Mouse (Mus musculus) MEL (cell line): ENCODE measurements around the gene Grk2. TPM values are rescaled to one million over a fixed set of nuclear protein-coding genes. Genes with fewer than 3 reads are reported as not detected.

Source experiments
- DNase-seq: peaks from one replicate; pipeline ENCODE4 v3.0.0; 2011; ENCODE audit warnings: low read depth, low spot score
- H3K27ac ChIP-seq: 2 replicates; pipeline ENCODE4 v1.5.1; 2012; ENCODE audit warnings: low read depth, mild to moderate bottlenecking, control low read depth, low read length, moderate library complexity; ENCODE audit not compliant: control insufficient read depth
- H3K27me3 ChIP-seq, 2 experiments: fragments of 150-350 bp in 1 of 2; sonication (generic) in 1 of 2; 2 replicates each; pipeline ENCODE4 v1.6.1; 2012; ENCODE audit warnings: low read length in 2 of 2, mild to moderate bottlenecking in 2 of 2, improper control_type of control experiment in 1 of 2, moderate library complexity in 1 of 2; ENCODE audit not compliant: insufficient read depth in 2 of 2, control insufficient read depth in 1 of 2
- H3K36me3 ChIP-seq, 2 experiments: 2 replicates each; pipeline ENCODE4 v1.6.1; 2012 to 2014; ENCODE audit warnings: low read length in 2 of 2, improper control_type of control experiment in 1 of 2, inconsistent platforms in 1 of 2, mild to moderate bottlenecking in 1 of 2; ENCODE audit not compliant: insufficient read depth in 2 of 2, control insufficient read depth in 1 of 2
- H3K4me1 ChIP-seq, 2 experiments: fragments of 150-350 bp in 1 of 2; sonication (generic) in 1 of 2; 2 replicates each; pipeline ENCODE4 v1.6.1; 2012; ENCODE audit warnings: low read length in 2 of 2, improper control_type of control experiment in 1 of 2, mild to moderate bottlenecking in 1 of 2; ENCODE audit not compliant: insufficient read depth in 2 of 2, control insufficient read depth in 1 of 2
- H3K4me3 ChIP-seq, 2 experiments: fragments of 150-350 bp in 1 of 2; sonication (generic) in 1 of 2; 2 replicates each; pipeline ENCODE4 v1.5.1; 2012; ENCODE audit warnings: low read depth in 2 of 2, low read length in 2 of 2, mild to moderate bottlenecking in 2 of 2, moderate library complexity in 2 of 2, control low read depth in 1 of 2, improper control_type of control experiment in 1 of 2; ENCODE audit not compliant: control insufficient read depth in 1 of 2, insufficient read depth in 1 of 2
- H3K79me2 ChIP-seq: 2 replicates; pipeline ENCODE4 v1.6.1; 2012; ENCODE audit warnings: mild to moderate bottlenecking, low read length, moderate library complexity; ENCODE audit not compliant: control insufficient read depth, poor library complexity, insufficient read depth
- H3K9ac ChIP-seq: 2 replicates; pipeline ENCODE4 v1.6.1; 2012; ENCODE audit warnings: low read depth, mild to moderate bottlenecking, control low read depth, low read length, moderate library complexity; ENCODE audit not compliant: control insufficient read depth, poor library complexity, severe bottlenecking
- H3K9me3 ChIP-seq: fragments of 150-350 bp; sonication (generic); replicated peaks from 2 replicates; pipeline ENCODE4 v1.6.1; 2012; ENCODE audit warnings: mild to moderate bottlenecking, low read length, improper control_type of control experiment, moderate library complexity; ENCODE audit not compliant: insufficient read depth
- BHLHE40 ChIP-seq: IDR thresholded peaks from 2 replicates; pipeline ENCODE4 v1.6.1; 2012; ENCODE audit warnings: low read depth, mild to moderate bottlenecking, inconsistent platforms, low read length, improper control_type of control experiment, borderline replicate concordance
- CHD1 ChIP-seq: IDR thresholded peaks from 2 replicates; pipeline ENCODE4 v1.6.1; 2012; ENCODE audit warnings: low read depth, mild to moderate bottlenecking, inconsistent platforms, low read length, improper control_type of control experiment
- CHD2 ChIP-seq: IDR thresholded peaks from 2 replicates; pipeline ENCODE4 v1.6.1; 2011; ENCODE audit warnings: low read length, improper control_type of control experiment
- CTCF ChIP-seq, 3 experiments: IDR thresholded peaks in 2 of 3; conservative IDR thresholded peaks in 1 of 3; 2 replicates each; pipeline ENCODE4 v1.5.1; 2011 to 2012; ENCODE audit warnings: low read length in 3 of 3, low read depth in 2 of 3, mild to moderate bottlenecking in 2 of 3, improper control_type of control experiment in 1 of 3, inconsistent platforms in 1 of 3, mixed read lengths in 1 of 3, moderate library complexity in 1 of 3; ENCODE audit not compliant: control insufficient read depth in 1 of 3, insufficient read depth in 1 of 3, poor library complexity in 1 of 3, severe bottlenecking in 1 of 3
- E2F4 ChIP-seq: IDR thresholded peaks from 2 replicates; pipeline ENCODE4 v1.6.1; 2011; ENCODE audit warnings: low read depth, low read length, improper control_type of control experiment, borderline replicate concordance
- ELF1 ChIP-seq: IDR thresholded peaks from 2 replicates; pipeline ENCODE4 v1.6.1; 2014; ENCODE audit warnings: low read depth, mild to moderate bottlenecking, inconsistent platforms, low read length, improper control_type of control experiment, moderate library complexity
- ETS1 ChIP-seq: IDR thresholded peaks from 2 replicates; pipeline ENCODE4 v1.6.1; 2012; ENCODE audit warnings: low read depth, mild to moderate bottlenecking, inconsistent platforms, low read length, improper control_type of control experiment, moderate library complexity
- GABPA ChIP-seq: IDR thresholded peaks from 2 replicates; pipeline ENCODE4 v1.6.1; 2012; ENCODE audit warnings: low read depth, mild to moderate bottlenecking, inconsistent platforms, low read length, improper control_type of control experiment, moderate library complexity
- GATA1 ChIP-seq: IDR thresholded peaks from 2 replicates; pipeline ENCODE4 v1.6.1; 2011; ENCODE audit warnings: low read depth, low read length, improper control_type of control experiment
- HCFC1 ChIP-seq: IDR thresholded peaks from 2 replicates; pipeline ENCODE4 v1.6.1; 2012; ENCODE audit warnings: low read depth, mild to moderate bottlenecking, inconsistent platforms, low read length, improper control_type of control experiment, moderate library complexity
- JUND ChIP-seq: IDR thresholded peaks from 2 replicates; pipeline ENCODE4 v1.6.1; 2011; ENCODE audit warnings: low read depth, mild to moderate bottlenecking, improper control_type of control experiment, low read length
- KAT2A ChIP-seq: conservative IDR thresholded peaks from 2 replicates; pipeline ENCODE4 v1.6.1; 2012; ENCODE audit warnings: low read depth, low read length, improper control_type of control experiment, inconsistent platforms
- MAX ChIP-seq: IDR thresholded peaks from 2 replicates; pipeline ENCODE4 v1.6.1; 2011; ENCODE audit warnings: low read length, improper control_type of control experiment
- MAZ ChIP-seq: IDR thresholded peaks from 2 replicates; pipeline ENCODE4 v1.6.1; 2012; ENCODE audit warnings: low read depth, mild to moderate bottlenecking, inconsistent platforms, low read length, improper control_type of control experiment
- MEF2A ChIP-seq: IDR thresholded peaks from 2 replicates; pipeline ENCODE4 v1.6.1; 2014; ENCODE audit warnings: low read depth, mild to moderate bottlenecking, inconsistent platforms, low read length, improper control_type of control experiment; ENCODE audit not compliant: poor library complexity, insufficient replicate concordance, severe bottlenecking; ENCODE audit errors: extremely low read depth
- MXI1 ChIP-seq: IDR thresholded peaks from 2 replicates; pipeline ENCODE4 v1.6.1; 2011; ENCODE audit warnings: mild to moderate bottlenecking, low read depth, low read length, improper control_type of control experiment
- MYC ChIP-seq: IDR thresholded peaks from 2 replicates; pipeline ENCODE4 v1.6.1; 2011; ENCODE audit warnings: low read depth, mild to moderate bottlenecking, low read length, improper control_type of control experiment, moderate library complexity
- NELFE ChIP-seq: IDR thresholded peaks from 2 replicates; pipeline ENCODE4 v1.6.1; 2011; ENCODE audit warnings: low read depth, low read length, improper control_type of control experiment
- POLR2A ChIP-seq, 2 experiments: IDR thresholded peaks; 2 replicates each; pipeline ENCODE4 v1.6.1; 2011 to 2012; ENCODE audit warnings: low read length in 2 of 2, mild to moderate bottlenecking in 2 of 2, control low read depth in 1 of 2, improper control_type of control experiment in 1 of 2, low read depth in 1 of 2, moderate library complexity in 1 of 2; ENCODE audit not compliant: control insufficient read depth in 1 of 2, insufficient read depth in 1 of 2, poor library complexity in 1 of 2
- POLR2AphosphoS2 ChIP-seq: IDR thresholded peaks from 2 replicates; pipeline ENCODE4 v1.6.1; 2011; ENCODE audit warnings: low read length, improper control_type of control experiment
- POLR2AphosphoS5 ChIP-seq: IDR thresholded peaks from 2 replicates; pipeline ENCODE4 v1.6.1; 2012; ENCODE audit warnings: low read depth, borderline replicate concordance, mild to moderate bottlenecking, inconsistent platforms, low read length, moderate library complexity, mixed read lengths
- RAD21 ChIP-seq: IDR thresholded peaks from 2 replicates; pipeline ENCODE4 v1.6.1; 2011; ENCODE audit warnings: mild to moderate bottlenecking, low read depth, low read length, improper control_type of control experiment
- SIN3A ChIP-seq: IDR thresholded peaks from 2 replicates; pipeline ENCODE4 v1.6.1; 2012; ENCODE audit warnings: low read length, improper control_type of control experiment, inconsistent platforms
- SMC3 ChIP-seq: IDR thresholded peaks from 2 replicates; pipeline ENCODE4 v1.6.1; 2011; ENCODE audit warnings: low read depth, low read length, improper control_type of control experiment
- TCF12 ChIP-seq: IDR thresholded peaks from 2 replicates; pipeline ENCODE4 v1.6.1; 2014; ENCODE audit warnings: low read depth, mild to moderate bottlenecking, inconsistent platforms, low read length, improper control_type of control experiment, moderate library complexity
- UBTF ChIP-seq: IDR thresholded peaks from 2 replicates; pipeline ENCODE4 v1.6.1; 2012; ENCODE audit warnings: low read depth, mild to moderate bottlenecking, inconsistent platforms, low read length, improper control_type of control experiment, moderate library complexity, borderline replicate concordance; ENCODE audit not compliant: insufficient read depth
- USF1 ChIP-seq: IDR thresholded peaks from 2 replicates; pipeline ENCODE4 v1.6.1; 2014; ENCODE audit warnings: low read depth, mild to moderate bottlenecking, inconsistent platforms, low read length, improper control_type of control experiment, moderate library complexity
- USF2 ChIP-seq, 2 experiments: IDR thresholded peaks; 2 replicates each; pipeline ENCODE4 v1.6.1; 2011 to 2012; ENCODE audit warnings: improper control_type of control experiment in 2 of 2, low read length in 2 of 2, borderline replicate concordance in 1 of 2, inconsistent platforms in 1 of 2, low read depth in 1 of 2, mild to moderate bottlenecking in 1 of 2; ENCODE audit not compliant: insufficient read depth in 1 of 2
- ZC3H11A ChIP-seq: IDR thresholded peaks from 2 replicates; pipeline ENCODE4 v1.6.1; 2012; ENCODE audit warnings: low read depth, mild to moderate bottlenecking, inconsistent platforms, low read length, improper control_type of control experiment
- ZKSCAN1 ChIP-seq: IDR thresholded peaks from 2 replicates; pipeline ENCODE4 v1.6.1; 2012; ENCODE audit warnings: low read depth, mild to moderate bottlenecking, inconsistent platforms, low read length, improper control_type of control experiment, moderate library complexity
- ZMIZ1 ChIP-seq: IDR thresholded peaks from 2 replicates; pipeline ENCODE4 v1.6.1; 2012; ENCODE audit warnings: low read depth, mild to moderate bottlenecking, inconsistent platforms, low read length, improper control_type of control experiment, moderate library complexity
- ZNF384 ChIP-seq: IDR thresholded peaks from 2 replicates; pipeline ENCODE4 v1.6.1; 2012; ENCODE audit warnings: low read depth, mild to moderate bottlenecking, inconsistent platforms, low read length, improper control_type of control experiment
- polyA plus RNA-seq, 2 experiments: library from polyadenylated mRNA; stranded (reverse) in 1 of 2; unstranded in 1 of 2; fragments of >175 nt in 1 of 2; fragments of >200 nt in 1 of 2; gene quantifications; 2 replicates each; pipeline versions ENCODE4 v1.2.1 to v1.2.4; 2012; ENCODE audit warnings: low replicate concordance in 2 of 2, low read depth in 1 of 2; ENCODE audit not compliant: insufficient read length in 2 of 2, insufficient read depth in 1 of 2, missing spikeins in 1 of 2
- total RNA-seq: library from RNA; depleted of rRNA; stranded (reverse); fragments of 300-350 nt; gene quantifications from 2 replicates; pipeline ENCODE4 v1.2.3, GENCODE M21; 2012

The Grk2 gene
- total and polyA plus RNA-seq, 3 experiments, result 75.2 to 105 TPM; not detected in 1

- no peak; the same call in 1 of the 2 replicates for TF ChIP-seq ETS1
- peak; percentile 100 for TF ChIP-seq HCFC1
- TF ChIP-seq KAT2A, result peak; percentile 94
- no peak for TF ChIP-seq E2F4
- peak; percentile 36 to 47; a peak in 1 of 4 replicates for TF ChIP-seq POLR2A (IDR thresholded peaks at IDR 0.05; ENCODE audit: control insufficient read depth in 1 of 2, insufficient read depth in 1 of 2, low read depth in 1 of 2, low read length in 2 of 2, poor library complexity in 1 of 2)
- peak; percentile 99 for TF ChIP-seq SMC3
- peak; percentile 59 for TF ChIP-seq NELFE
- TF ChIP-seq ZMIZ1, result no peak
- no peak for TF ChIP-seq GABPA
- TF ChIP-seq SIN3A, result peak; percentile 96
- peak; percentile 68 for TF ChIP-seq ZNF384
- 0 out of 2 replicates have a peak, but pooled peaks have one; percentile 21 for TF ChIP-seq MAX
- peak; percentile 87 for TF ChIP-seq MXI1
- TF ChIP-seq RAD21, result peak; percentile 100
- 0 out of 2 replicates have a peak, but pooled peaks have one; percentile 5 for TF ChIP-seq USF1
- TF ChIP-seq UBTF, result no peak
- peak; percentile 74 to 100 (median 91) for TF ChIP-seq CTCF (IDR thresholded peaks at IDR 0.05 in 2 of 3, conservative IDR thresholded peaks at IDR 0.05 in 1 of 3; ENCODE audit: control insufficient read depth in 1 of 3, insufficient read depth in 1 of 3, low read depth in 2 of 3, low read length in 3 of 3, poor library complexity in 1 of 3, severe bottlenecking in 1 of 3)
- peak; percentile 98 for TF ChIP-seq ZC3H11A
- TF ChIP-seq POLR2AphosphoS2, result no peak
- TF ChIP-seq TCF12, result peak; percentile 58
These were observed 48.7 kb downstream of the Grk2 start (continued) for GRCm38 (mm10) chr19:4257216-4257896.

- peaks cover 2 to 4% of the 10 kb centered on the region in 2 experiments; a peak in 3 of 4 replicates for H3K4me1 ChIP-seq
- peaks cover 3% of the 10 kb centered on the region; the same call in 1 of the 2 replicates for H3K79me2 ChIP-seq
- peaks cover 0 to 3% of the 10 kb centered on the region in 2 experiments; a peak in 1 of 4 replicates for H3K36me3 ChIP-seq
- no peak overlapping the region for H3K9ac ChIP-seq
- no peaks in the 10 kb centered on the region for H3K27me3 ChIP-seq
- H3K4me3 ChIP-seq, result no peak overlapping the region
- DNase-seq, result peak; percentile 67
- H3K27ac ChIP-seq, result no peak overlapping the region
- H3K9me3 ChIP-seq, result no peaks in the 10 kb centered on the region
- TF ChIP-seq CHD2, result no peak
- peak; percentile 56 for TF ChIP-seq SMC3
- TF ChIP-seq POLR2AphosphoS2, result no peak
- TF ChIP-seq MXI1, result peak; percentile 24; the same call in 1 of the 2 replicates
- TF ChIP-seq POLR2AphosphoS5, result no peak
- TF ChIP-seq MYC, result peak; percentile 86
- no peak for TF ChIP-seq GATA1
- TF ChIP-seq KAT2A, result no peak
- no peak for TF ChIP-seq ZKSCAN1
- TF ChIP-seq USF2 (IDR thresholded peaks at IDR 0.05; ENCODE audit: borderline replicate concordance in 1 of 2, insufficient read depth in 1 of 2, low read depth in 1 of 2, low read length in 2 of 2), result no peak
- no peak for TF ChIP-seq BHLHE40
- TF ChIP-seq CHD1, result no peak
- TF ChIP-seq SIN3A, result peak; percentile 27; the same call in 1 of the 2 replicates
- no peak for TF ChIP-seq MAZ
- TF ChIP-seq UBTF, result no peak
- no peak for TF ChIP-seq TCF12
- TF ChIP-seq NELFE, result no peak
- no peak for TF ChIP-seq MEF2A
- no peak for TF ChIP-seq ELF1
- TF ChIP-seq JUND, result no peak
- no peak for TF ChIP-seq POLR2A (IDR thresholded peaks at IDR 0.05; ENCODE audit: control insufficient read depth in 1 of 2, insufficient read depth in 1 of 2, low read depth in 1 of 2, low read length in 2 of 2, poor library complexity in 1 of 2)
These were observed 50.3 kb downstream of the Grk2 start for GRCm38 (mm10) chr19:4255583-4256162.
